Mouse (Mus musculus) megakaryocyte, embryonic 14.5 days (primary cell): ENCODE measurements around the gene Cerk.

Source experiments
- FLI1 ChIP-seq: IDR thresholded peaks from 2 replicates; pipeline ENCODE4 v1.6.1; 2012; ENCODE audit warnings: low read length, inconsistent platforms, mixed read lengths
- GATA1 ChIP-seq: IDR thresholded peaks from 3 replicates; pipeline ENCODE4 v1.6.1; 2012; ENCODE audit warnings: mixed read lengths, low read length, inconsistent platforms, borderline replicate concordance

GRCm38 (mm10) chr15:86221369-86221768 is 35.4 kb upstream of the Cerk start:
- no peak for TF ChIP-seq GATA1
- TF ChIP-seq FLI1 = no peak
